Mouse (Mus musculus) hindbrain, embryonic 16.5 days (tissue): ENCODE results near the gene Scmh1. TPM values are rescaled to one million over a fixed set of nuclear protein-coding genes. Genes with fewer than 3 reads are reported as not detected.

Experiments
- ATAC-seq: fragments of 200-750 bp; cut with Nextera tagmentation; 2 replicates; pipeline ENCODE4 v1.8.0; 2017; ENCODE audit warnings: moderate TSS enrichment, moderate library complexity
- H3K27ac ChIP-seq: fragments of 300-500 bp; sonication (generic); 2 replicates; pipeline ENCODE4 v1.5.1; 2014; ENCODE audit warnings: low read depth, mild to moderate bottlenecking, control low read depth, low read length, moderate library complexity
- H3K27me3 ChIP-seq: fragments of 300-500 bp; sonication (generic); replicated peaks from 2 replicates; pipeline ENCODE4 v1.6.1; 2014; ENCODE audit warnings: low read length; ENCODE audit not compliant: control insufficient read depth, insufficient read depth
- H3K36me3 ChIP-seq: fragments of 300-500 bp; sonication (generic); 2 replicates; pipeline ENCODE4 v1.6.1; 2014; ENCODE audit warnings: mild to moderate bottlenecking, low read length, moderate library complexity, mixed read lengths; ENCODE audit not compliant: control insufficient read depth, insufficient read depth
- H3K4me1 ChIP-seq: fragments of 300-500 bp; sonication (generic); 2 replicates; pipeline ENCODE4 v1.6.1; 2014; ENCODE audit warnings: low read depth, low read length; ENCODE audit not compliant: control insufficient read depth, insufficient read depth
- H3K4me2 ChIP-seq: fragments of 300-500 bp; sonication (generic); 2 replicates; pipeline ENCODE4 v1.6.1; 2014; ENCODE audit warnings: mild to moderate bottlenecking, low read length, control low read depth, moderate library complexity
- H3K4me3 ChIP-seq: fragments of 300-500 bp; sonication (generic); 2 replicates; pipeline ENCODE4 v1.5.1; 2014; ENCODE audit warnings: mild to moderate bottlenecking, low read length, control low read depth, moderate library complexity
- H3K9ac ChIP-seq: fragments of 300-500 bp; sonication (generic); 2 replicates; pipeline ENCODE4 v1.6.1; 2014; ENCODE audit warnings: low read depth, mild to moderate bottlenecking, control low read depth, low read length, moderate library complexity
- H3K9me3 ChIP-seq: fragments of 300-500 bp; sonication (generic); 2 replicates; pipeline ENCODE4 v1.6.1; 2014; ENCODE audit warnings: mild to moderate bottlenecking, low read length, moderate library complexity; ENCODE audit not compliant: control insufficient read depth
- WGBS: fragments of 180-500 bp; shearing (Covaris S2); extraction: QIAGEN DNeasy Blood & Tissue Kit; methylation state at CpG from one replicate; pipeline ENCODE4 v1.1.7; 2014; 5-methylcytosine and 5-hydroxymethylcytosine counted together
- polyA plus RNA-seq: library from polyadenylated mRNA; unstranded; fragments of >200 nt; fragmentation: Nextera tagmentation; extraction: Ambion mirVana; gene quantifications from 2 replicates; pipeline ENCODE4 v1.2.1, GENCODE M21; 2015

Gene Scmh1
- polyA plus RNA-seq = 74.5 and 90.0 TPM in 2 replicates

DNA sequence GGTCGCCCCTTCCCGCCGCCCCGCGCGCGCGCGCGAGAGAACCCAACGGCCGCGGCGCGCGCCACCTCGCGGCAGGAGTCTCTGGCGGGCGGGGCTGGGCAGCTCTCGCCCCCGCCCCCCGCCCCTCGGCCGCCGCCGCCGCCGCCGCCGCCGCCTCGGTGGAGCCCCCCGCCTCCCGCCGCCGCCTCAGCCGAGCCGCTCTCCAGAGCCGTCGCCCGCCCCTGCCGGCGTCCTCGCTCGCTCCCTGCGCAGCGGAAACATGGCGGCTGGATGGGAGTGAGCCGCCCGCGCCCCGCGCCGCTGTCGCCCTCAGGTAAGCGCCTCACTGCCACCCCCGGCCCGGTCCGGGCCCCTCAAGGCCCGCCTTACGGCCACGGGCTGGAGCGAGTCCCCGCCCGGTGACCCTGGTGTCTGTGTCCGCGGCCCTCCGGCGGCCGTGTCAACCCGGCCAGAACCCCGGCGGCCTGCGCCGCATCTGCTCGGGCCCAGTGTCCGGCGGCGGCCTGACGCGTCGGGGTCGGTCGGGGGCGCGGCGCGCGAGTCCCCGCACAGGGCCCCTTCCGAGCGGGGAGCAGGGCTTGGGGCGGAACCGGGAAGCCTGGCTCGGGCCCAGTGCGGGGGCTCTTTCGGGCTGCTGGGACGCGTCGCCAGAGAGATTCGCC lies at the start of gene Scmh1:
Gene Scmh1, plus strand, starts transcription at position 138 of the 662 bp plus-strand sequence.
- ATAC-seq = peak; percentile 90
- H3K4me1 ChIP-seq = peaks cover 17% of the 10 kb centered on the region
- peak within 1 kb of the TSS; percentile 97 for H3K4me3 ChIP-seq
- H3K36me3 ChIP-seq = no peaks in the 10 kb centered on the region
- H3K9ac ChIP-seq = peak within 1 kb of the TSS; percentile 99
- no peaks in the 10 kb centered on the region; the same call in 1 of the 2 replicates for H3K27me3 ChIP-seq
- WGBS = 0% methylated on average over 53 of the region's 102 CpGs
- H3K9me3 ChIP-seq = no peaks in the 10 kb centered on the region
- peak within 1 kb of the TSS; percentile 96 for H3K27ac ChIP-seq
- H3K4me2 ChIP-seq = peak within 1 kb of the TSS; percentile 72

DNA sequence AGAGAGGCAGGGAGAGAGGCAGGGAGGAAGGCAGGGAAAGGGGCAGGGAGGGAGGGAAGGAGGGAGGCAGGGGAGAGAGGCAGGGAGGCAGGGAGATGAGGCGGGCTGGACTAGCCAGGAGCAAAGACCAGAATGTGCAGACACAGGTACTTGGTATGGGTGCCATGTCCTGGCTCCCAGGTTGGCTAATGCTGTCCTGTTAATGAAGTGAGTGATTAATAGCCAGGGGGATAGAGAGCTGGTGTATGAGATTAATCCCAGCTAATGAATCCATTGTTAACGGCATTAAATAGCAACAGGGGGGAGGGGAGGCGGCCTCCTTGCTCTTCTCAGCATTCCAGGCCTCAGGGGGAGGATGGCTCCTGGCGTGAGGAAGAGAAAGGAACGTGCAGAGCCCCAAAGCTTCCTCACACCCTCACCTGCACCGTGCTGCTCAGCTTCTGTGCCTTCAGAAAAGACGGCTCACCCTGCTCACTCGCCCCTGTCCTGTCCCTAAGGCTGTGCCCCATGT lies 45.0 kb upstream of the Scmh1 start:
- H3K4me1 ChIP-seq = peaks cover 18% of the 10 kb centered on the region
- no peaks in the 10 kb centered on the region for H3K9me3 ChIP-seq
- no peaks in the 10 kb centered on the region for H3K27me3 ChIP-seq
- H3K4me3 ChIP-seq = no peak overlapping the region
- H3K27ac ChIP-seq = peak overlapping the region; percentile 63
- H3K36me3 ChIP-seq = no peaks in the 10 kb centered on the region
- ATAC-seq = peak; percentile 71
- H3K4me2 ChIP-seq = no peak overlapping the region
- peak overlapping the region; percentile 33 for H3K9ac ChIP-seq
- 7% methylated on average over 7 of the region's 8 CpGs for WGBS

DNA sequence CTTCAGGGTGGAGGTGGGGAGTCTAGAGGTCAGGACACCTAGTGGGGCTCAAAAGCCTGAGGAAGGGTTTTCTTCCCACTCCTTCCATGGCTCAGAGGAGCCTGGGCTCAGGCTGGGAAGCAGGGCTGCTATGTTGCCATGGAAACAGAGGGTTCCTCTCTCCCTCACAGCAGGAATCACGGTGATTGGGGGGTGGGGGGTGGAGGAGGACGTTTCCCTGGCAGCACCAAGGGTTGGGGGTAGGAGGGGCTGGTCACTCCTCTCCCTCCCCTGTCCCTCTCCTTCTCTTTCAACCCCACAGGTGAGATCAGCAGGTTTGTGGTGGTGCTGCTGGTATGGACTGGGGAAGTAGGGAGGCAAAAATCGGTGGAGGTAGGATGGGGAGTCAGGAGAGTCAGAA lies 40.4 kb upstream of the Scmh1 start:
- H3K36me3 ChIP-seq = no peaks in the 10 kb centered on the region
- H3K27me3 ChIP-seq = no peaks in the 10 kb centered on the region
- peak; percentile 79 for ATAC-seq
- H3K4me2 ChIP-seq = peak overlapping the region; percentile 40
- H3K9me3 ChIP-seq = no peaks in the 10 kb centered on the region
- WGBS = 2% methylated on average over 3 of the region's 3 CpGs
- no peak overlapping the region for H3K9ac ChIP-seq
- H3K4me1 ChIP-seq = peaks cover 23% of the 10 kb centered on the region
- H3K27ac ChIP-seq = peak overlapping the region; percentile 54; the same call in 1 of the 2 replicates
- H3K4me3 ChIP-seq = no peak overlapping the region

DNA sequence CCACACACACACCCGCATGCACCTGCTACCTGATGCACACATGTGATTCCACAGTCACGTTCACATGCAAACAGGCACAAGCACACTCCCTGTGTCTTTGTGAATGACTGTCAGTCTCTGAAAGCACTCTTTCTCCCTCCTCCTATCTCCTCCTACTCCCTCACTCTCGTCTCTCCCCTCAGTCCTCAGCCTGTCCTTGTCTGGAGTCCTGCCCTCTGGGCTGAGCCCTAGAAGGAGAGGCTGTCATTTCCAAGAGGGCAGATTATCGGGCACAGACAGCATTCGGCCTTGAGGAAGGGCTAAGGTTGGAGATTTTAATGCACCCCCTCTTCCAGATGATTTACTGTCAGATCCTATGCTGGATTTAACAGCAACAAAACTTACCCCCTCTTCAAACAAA lies 39.6 kb upstream of the Scmh1 start:
- no peak overlapping the region for H3K4me3 ChIP-seq
- H3K27me3 ChIP-seq = no peaks in the 10 kb centered on the region
- 0 out of 2 replicates have a peak, but pooled peaks have one; percentile 5 for ATAC-seq
- WGBS = 24% methylated on average over 5 of the region's 5 CpGs
- peak overlapping the region; percentile 54; the same call in 1 of the 2 replicates for H3K27ac ChIP-seq
- 0 out of 2 replicates have a peak overlapping the region, but pooled peaks have one; percentile 14 for H3K9ac ChIP-seq
- H3K36me3 ChIP-seq = no peaks in the 10 kb centered on the region
- H3K9me3 ChIP-seq = no peaks in the 10 kb centered on the region
- peak overlapping the region; percentile 40; the same call in 1 of the 2 replicates for H3K4me2 ChIP-seq
- peaks cover 23% of the 10 kb centered on the region for H3K4me1 ChIP-seq

DNA sequence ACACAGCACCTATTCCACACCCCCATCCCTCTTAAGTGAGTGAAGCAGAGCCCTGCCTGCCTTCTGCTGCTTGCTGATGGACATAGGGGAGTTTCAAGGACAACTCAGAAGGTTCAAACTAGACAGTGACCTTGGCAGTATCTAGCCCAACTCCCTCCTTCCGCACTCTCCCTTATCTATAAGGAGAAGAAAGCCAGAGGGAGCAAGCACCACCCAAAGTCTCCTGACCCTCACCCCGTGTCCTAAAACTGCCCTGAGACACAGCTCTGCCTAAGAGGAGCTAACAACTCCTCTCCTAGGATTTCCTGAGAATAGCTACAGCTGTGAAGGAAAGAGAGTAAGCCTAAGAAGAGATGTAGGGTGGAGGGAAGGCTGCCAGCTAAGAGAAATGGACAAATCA lies 37.0 kb upstream of the Scmh1 start:
- Histone ChIP-seq H3K27ac (no peak overlapping the region), H3K9ac (no peak overlapping the region), H3K9me3 (no peaks in the 10 kb centered on the region), H3K27me3 (no peaks in the 10 kb centered on the region), H3K36me3 (no peaks in the 10 kb centered on the region), H3K4me1 (peaks cover 23% of the 10 kb centered on the region), H3K4me3 (no peak overlapping the region), H3K4me2 (no peak overlapping the region)
- ATAC-seq = no peak
- 78% methylated on average over 2 of the region's 2 CpGs for WGBS

DNA sequence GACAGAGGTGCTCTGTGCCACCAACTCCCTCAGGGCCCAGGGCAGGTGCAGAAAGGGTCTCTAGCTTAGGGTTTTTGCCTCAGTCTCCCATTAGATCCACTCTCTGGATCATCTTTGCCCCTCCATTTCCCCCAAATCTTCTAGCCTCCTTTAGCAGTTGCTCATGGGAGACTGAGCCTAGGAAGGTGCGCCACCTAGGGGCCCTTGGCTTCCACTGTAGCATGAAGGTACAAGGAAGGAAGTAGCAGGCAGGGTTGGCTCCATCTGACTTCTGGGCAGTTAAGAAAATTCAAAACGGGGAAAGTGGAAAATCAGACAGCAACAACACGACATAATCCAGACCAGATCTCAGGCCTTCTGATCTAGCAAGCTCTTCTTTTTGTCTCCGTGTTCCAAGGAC lies 36.4 kb upstream of the Scmh1 start:
- Histone ChIP-seq H3K36me3 (no peaks in the 10 kb centered on the region), H3K9ac (no peak overlapping the region), H3K4me1 (peaks cover 23% of the 10 kb centered on the region), H3K9me3 (no peaks in the 10 kb centered on the region), H3K4me2 (no peak overlapping the region), H3K27me3 (no peaks in the 10 kb centered on the region), H3K4me3 (no peak overlapping the region), H3K27ac (no peak overlapping the region)
- ATAC-seq = no peak
- 8% methylated on average over 4 of the region's 4 CpGs for WGBS

DNA sequence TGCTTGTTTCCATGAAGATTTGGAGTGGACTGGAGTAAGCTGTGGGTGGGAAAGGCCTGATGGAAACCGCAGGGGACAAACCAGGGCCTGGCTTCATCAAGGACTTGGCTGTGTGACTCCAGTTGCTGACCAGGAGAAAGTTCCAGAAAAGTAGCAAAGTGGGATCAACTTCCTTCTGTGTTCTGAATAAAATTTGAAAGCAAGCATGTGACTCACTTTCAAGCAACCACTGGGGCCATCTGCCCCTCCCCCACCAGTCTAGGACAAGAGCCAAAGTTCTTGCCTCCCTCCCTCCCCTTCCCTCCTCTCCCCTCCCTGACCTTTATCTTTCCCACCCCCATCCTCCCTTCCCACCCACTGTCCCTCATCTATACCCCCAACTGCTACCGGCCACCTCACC lies 35.9 kb upstream of the Scmh1 start:
- 23% methylated on average over 2 of the region's 2 CpGs for WGBS
- H3K9me3 ChIP-seq = no peaks in the 10 kb centered on the region
- no peaks in the 10 kb centered on the region for H3K36me3 ChIP-seq
- H3K4me2 ChIP-seq = no peak overlapping the region
- no peak overlapping the region for H3K9ac ChIP-seq
- peaks cover 22% of the 10 kb centered on the region for H3K4me1 ChIP-seq
- no peak for ATAC-seq
- H3K27me3 ChIP-seq = no peaks in the 10 kb centered on the region
- H3K4me3 ChIP-seq = no peak overlapping the region
- H3K27ac ChIP-seq = no peak overlapping the region

DNA sequence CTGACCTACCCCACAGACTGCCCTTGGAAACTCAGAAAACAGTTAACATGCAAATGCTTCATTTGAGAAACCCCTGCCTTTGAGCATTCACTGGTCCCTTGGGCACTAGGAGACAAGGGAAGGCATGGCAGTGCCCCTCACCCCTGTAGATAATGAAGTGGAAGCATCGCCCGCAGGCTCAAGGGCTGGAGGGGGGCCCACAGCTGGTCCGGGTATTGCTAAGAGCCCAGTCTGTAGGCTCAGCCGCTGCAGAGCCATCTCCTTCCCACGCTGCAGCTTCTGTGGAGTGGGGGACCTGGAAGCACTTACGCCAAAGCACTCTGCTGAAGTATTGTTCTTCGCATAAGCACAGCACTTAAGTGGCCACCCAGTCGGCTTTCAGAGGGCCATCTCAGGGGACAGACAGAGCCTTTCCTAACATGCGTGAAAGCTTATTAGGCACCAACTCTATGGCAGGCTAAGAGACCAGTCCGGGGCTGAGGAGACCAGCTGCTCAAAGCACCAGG lies 35.2 kb upstream of the Scmh1 start:
- WGBS = 7% methylated on average over 10 of the region's 10 CpGs
- Histone ChIP-seq H3K4me2 (peak overlapping the region; percentile 34), H3K9ac (0 out of 2 replicates have a peak overlapping the region, but pooled peaks have one; percentile 23), H3K4me3 (no peak overlapping the region), H3K27ac (no peak overlapping the region), H3K27me3 (no peaks in the 10 kb centered on the region), H3K36me3 (no peaks in the 10 kb centered on the region), H3K4me1 (peaks cover 15% of the 10 kb centered on the region), H3K9me3 (no peaks in the 10 kb centered on the region)
- peak; percentile 31; the same call in 1 of the 2 replicates for ATAC-seq

DNA sequence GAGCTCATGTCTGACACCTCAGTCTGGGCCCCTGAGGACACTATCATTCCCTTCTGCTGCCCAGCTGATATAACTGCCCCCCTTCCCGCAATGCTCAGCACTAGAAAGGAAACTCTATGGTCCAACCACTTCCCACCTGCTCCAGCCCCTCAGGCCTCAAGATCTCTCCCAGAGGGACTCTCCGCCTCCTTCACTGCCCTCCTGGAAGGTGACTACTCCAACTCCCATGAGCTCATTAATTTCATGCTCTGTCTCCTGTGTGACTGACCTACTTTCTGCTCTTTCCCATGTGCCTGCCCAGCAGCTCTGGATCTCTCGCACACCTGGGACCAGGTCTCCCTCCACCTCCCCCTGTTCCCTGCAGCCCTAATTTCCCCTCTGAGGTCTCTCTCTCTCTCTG lies 32.2 kb upstream of the Scmh1 start:
- H3K9me3 ChIP-seq = no peaks in the 10 kb centered on the region
- no peak for ATAC-seq
- H3K9ac ChIP-seq = no peak overlapping the region
- H3K27ac ChIP-seq = no peak overlapping the region
- peaks cover 8% of the 10 kb centered on the region for H3K4me1 ChIP-seq
- no peak overlapping the region for H3K4me3 ChIP-seq
- H3K4me2 ChIP-seq = no peak overlapping the region
- H3K27me3 ChIP-seq = no peaks in the 10 kb centered on the region
- 65% methylated on average over 3 of the region's 3 CpGs for WGBS
- H3K36me3 ChIP-seq = no peaks in the 10 kb centered on the region
